Mouse (Mus musculus) cerebellum, adult 2 months (tissue): ENCODE measurements around the gene Rhbdl2. TPM values are rescaled to one million over a fixed set of nuclear protein-coding genes. Genes with fewer than 3 reads are reported as not detected.

Source experiments
- DNase-seq, 2 experiments: peaks; one replicate each; pipeline ENCODE4 v3.0.0; 2021
- H3K27ac ChIP-seq: fragments of 200-500 bp; 2 replicates; pipeline ENCODE4 v1.5.1; 2012; ENCODE audit warnings: low read length, control low read depth, inconsistent platforms; ENCODE audit not compliant: insufficient read depth
- H3K27me3 ChIP-seq: fragments of 200-500 bp; 2 replicates; pipeline ENCODE4 v1.6.1; 2012; ENCODE audit warnings: inconsistent platforms, mild to moderate bottlenecking, low read length, moderate library complexity; ENCODE audit not compliant: control insufficient read depth, insufficient read depth
- H3K4me1 ChIP-seq: fragments of 200-500 bp; 2 replicates; pipeline ENCODE4 v1.6.1; 2011; ENCODE audit warnings: low read length; ENCODE audit not compliant: control insufficient read depth, insufficient read depth
- H3K4me3 ChIP-seq: fragments of 200-500 bp; replicated peaks from 2 replicates; pipeline ENCODE3; 2011; ENCODE audit warnings: mild to moderate bottlenecking, low read depth, low read length, control low read depth; ENCODE audit not compliant: insufficient read depth
- CTCF ChIP-seq: fragments of 200-500 bp; IDR thresholded peaks from 2 replicates; pipeline ENCODE4 v1.5.1; 2011; ENCODE audit warnings: low read depth, mild to moderate bottlenecking, control low read depth, low read length, moderate library complexity, borderline replicate concordance; ENCODE audit not compliant: insufficient read depth
- POLR2A ChIP-seq: fragments of 200-500 bp; IDR thresholded peaks from 2 replicates; pipeline ENCODE4 v1.6.1; 2011; ENCODE audit warnings: low read length, control low read depth, borderline replicate concordance; ENCODE audit not compliant: insufficient read depth
- WGBS: fragments of 180-500 bp; shearing (Covaris S2); methylation state at CpG from one replicate; pipeline ENCODE4 v1.1.7; 2018; 5-methylcytosine and 5-hydroxymethylcytosine counted together
- polyA plus RNA-seq: library from polyadenylated mRNA; depleted of rRNA; stranded (reverse); fragments of >200 nt; gene quantifications from 2 replicates; pipeline ENCODE4 v1.2.3, GENCODE M21; 2012; rRNA removed

Rhbdl2 gene
- polyA plus RNA-seq, 1 experiment = 1.8 TPM

DNA sequence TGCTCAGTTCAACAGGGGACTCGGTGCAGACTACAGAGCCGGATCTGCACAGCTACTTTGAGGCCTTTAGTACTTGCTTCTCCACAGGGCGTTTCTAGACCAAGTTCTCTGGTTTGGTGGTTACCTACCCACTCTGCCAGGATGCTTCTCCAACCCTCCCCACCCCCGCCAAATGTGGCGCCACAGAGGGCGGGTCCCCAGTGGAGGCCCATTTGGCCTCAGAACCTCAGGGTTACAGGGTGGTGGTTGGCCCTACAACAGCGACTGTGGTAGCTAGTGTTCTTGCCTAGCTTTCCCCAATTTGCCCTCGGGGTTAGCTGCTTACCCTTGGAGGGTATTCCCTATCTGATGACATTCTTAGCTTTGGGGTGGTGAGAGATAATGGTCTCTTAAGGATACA lies 54.5 kb downstream of the Rhbdl2 start:
- no peak overlapping the region for H3K27ac ChIP-seq
- TF ChIP-seq CTCF (no peak), POLR2A (no peak)
- no peaks in the 10 kb centered on the region for H3K4me1 ChIP-seq
- DNase-seq = no peak
- WGBS = 88% methylated on average over 8 of the region's 8 CpGs
- H3K4me3 ChIP-seq = no peak overlapping the region
- no peaks in the 10 kb centered on the region; the same call in 1 of the 2 replicates for H3K27me3 ChIP-seq

GRCm38 (mm10) chr4:123856888-123857287 lies 69.2 kb downstream of the Rhbdl2 start:
- 13% methylated on average over 4 of the region's 4 CpGs for WGBS
- no peak overlapping the region for H3K27ac ChIP-seq
- H3K4me3 ChIP-seq = no peak overlapping the region
- H3K27me3 ChIP-seq = no peaks in the 10 kb centered on the region; the same call in 1 of the 2 replicates
- no peaks in the 10 kb centered on the region for H3K4me1 ChIP-seq
- no peak for DNase-seq
- TF ChIP-seq CTCF = no peak
- no peak for TF ChIP-seq POLR2A

- Histone ChIP-seq H3K4me3 (no peak overlapping the region), H3K27ac (no peak overlapping the region), H3K4me1 (no peaks in the 10 kb centered on the region), H3K27me3 (no peaks in the 10 kb centered on the region; the same call in 1 of the 2 replicates)
- DNase-seq = no peak
- TF ChIP-seq POLR2A (no peak), CTCF (no peak)
- 84% methylated on average over 7 of the region's 7 CpGs for WGBS
These were observed 70.4 kb downstream of the Rhbdl2 start for GRCm38 (mm10) chr4:123858090-123858489.

DNA sequence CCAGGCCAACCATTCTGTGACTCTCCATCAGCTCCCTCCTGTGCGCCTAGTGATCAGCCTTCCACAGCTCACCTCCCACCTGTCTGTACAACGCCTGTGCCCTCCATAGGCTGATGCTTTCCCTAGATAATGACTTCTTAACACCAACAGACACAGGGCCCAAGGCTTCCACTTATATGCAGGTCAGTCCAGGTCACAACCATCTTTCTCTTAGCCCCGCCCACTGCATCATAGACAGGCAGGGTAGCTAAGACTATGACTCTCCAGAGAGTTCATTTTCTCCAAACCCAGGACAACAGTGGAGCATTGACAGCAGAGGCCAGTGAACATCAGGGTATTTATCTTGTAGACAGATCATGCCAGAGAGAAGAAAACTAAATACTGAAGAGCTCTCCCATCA lies 71.7 kb downstream of the Rhbdl2 start, which contains the start of gene 4933427I04Rik:
Gene 4933427I04Rik, plus strand, starts transcription at position 301 of the 400 bp plus-strand sequence.
- TF ChIP-seq POLR2A (no peak), CTCF (no peak)
- Histone ChIP-seq H3K27ac (no peak within 1 kb of the TSS), H3K27me3 (no peaks in the 10 kb centered on the region; the same call in 1 of the 2 replicates), H3K4me1 (no peaks in the 10 kb centered on the region), H3K4me3 (no peak within 1 kb of the TSS)
- DNase-seq = no peak
- 85% methylated on average over 3 of the region's 3 CpGs for WGBS

- Histone ChIP-seq H3K27me3 (no peaks in the 10 kb centered on the region; the same call in 1 of the 2 replicates), H3K4me3 (no peak overlapping the region), H3K27ac (no peak overlapping the region), H3K4me1 (no peaks in the 10 kb centered on the region)
- 49% methylated on average over 2 of the region's 2 CpGs for WGBS
- TF ChIP-seq POLR2A (no peak), CTCF (no peak)
- no peak for DNase-seq
These were observed 72.1 kb downstream of the Rhbdl2 start for GRCm38 (mm10) chr4:123859803-123860202.

GRCm38 (mm10) chr4:123860621-123861020 lies 72.9 kb downstream of the Rhbdl2 start:
- 78% methylated on average over 5 of the region's 5 CpGs for WGBS
- Histone ChIP-seq H3K27ac (no peak overlapping the region), H3K4me3 (no peak overlapping the region), H3K27me3 (no peaks in the 10 kb centered on the region; the same call in 1 of the 2 replicates), H3K4me1 (no peaks in the 10 kb centered on the region)
- no peak for DNase-seq
- no peak for TF ChIP-seq POLR2A
- TF ChIP-seq CTCF = no peak

Other genes with a start within 250 kb of the Rhbdl2 start
- 193 and 201 TPM in 2 replicates for gene Macf1, start 103.5 kb upstream of the Rhbdl2 start, polyA plus RNA-seq
- gene Ndufs5, start 69.7 kb upstream of the Rhbdl2 start, polyA plus RNA-seq = 602 and 636 TPM in 2 replicates
- 43.1 and 43.6 TPM in 2 replicates for gene Akirin1, start 37.5 kb upstream of the Rhbdl2 start, polyA plus RNA-seq
- gene 4933427I04Rik, start 71.8 kb downstream of the Rhbdl2 start, polyA plus RNA-seq = not detected in 2 replicates
- 14.9 and 23.3 TPM in 2 replicates for gene Mycbp, start 117.0 kb downstream of the Rhbdl2 start, polyA plus RNA-seq
- 80.4 and 83.9 TPM in 2 replicates for gene Rragc, start 129.6 kb downstream of the Rhbdl2 start, polyA plus RNA-seq
- not detected in 2 replicates for gene 4930535I16Rik, start 130.1 kb downstream of the Rhbdl2 start, polyA plus RNA-seq